Mouse (Mus musculus) right cerebral cortex, postnatal 36 days (tissue): ENCODE measurements at regions not wholly inside any gene's neighbourhood (a gene's known extent, or its start where the extent isn't known, plus 50 kb on each side); places are given as distances from the start of the nearest gene placed in this dataset.

ENCODE experiments used
- DNase-seq, 2 experiments: peaks; one replicate each; pipeline ENCODE4 v3.0.0; 2022; ENCODE audit warnings: low spot score in 2 of 2, mixed read lengths in 1 of 2

DNA sequence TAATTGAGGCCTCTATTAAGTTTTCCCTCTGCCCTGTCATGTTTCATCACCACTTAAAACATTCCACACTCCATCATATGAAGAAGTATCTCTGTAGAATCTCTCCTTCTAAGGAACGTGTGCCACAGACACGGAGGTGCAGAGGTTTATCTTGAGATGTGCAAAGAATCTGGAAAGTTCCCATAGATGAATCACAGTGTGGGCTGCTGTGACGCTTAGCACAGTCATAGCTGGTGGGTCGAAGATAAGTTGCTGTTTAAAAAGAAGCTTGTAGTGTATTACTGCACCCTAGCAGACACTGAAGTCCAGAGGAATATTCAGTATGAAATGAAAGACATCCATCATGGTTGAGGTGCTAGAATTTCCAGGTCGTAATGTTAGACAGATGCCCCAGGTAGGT, 179.9 kb upstream of the 4930583I09Rik start:
- peak in 1 of 2 experiments; percentile 27 for DNase-seq

DNA sequence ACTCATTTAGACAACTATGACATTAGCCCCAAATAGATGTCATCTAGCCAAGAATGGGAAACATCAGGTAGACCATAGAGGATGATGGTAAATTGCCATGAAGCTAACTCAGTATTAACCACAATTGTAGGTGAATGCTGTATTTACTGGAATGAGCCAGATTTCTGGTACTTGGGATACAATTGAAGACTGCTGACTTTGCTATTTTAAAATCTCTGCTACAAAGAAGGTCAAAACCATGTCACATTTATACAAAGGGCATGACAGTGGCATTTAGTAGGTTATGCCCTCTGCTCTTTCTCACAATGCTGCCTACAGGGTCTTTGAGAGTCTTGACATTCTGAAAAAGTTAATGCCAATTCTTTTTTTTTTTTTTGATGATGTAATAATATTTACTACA, 178.8 kb upstream of the 4930583I09Rik start:
- DNase-seq = no peak

DNA sequence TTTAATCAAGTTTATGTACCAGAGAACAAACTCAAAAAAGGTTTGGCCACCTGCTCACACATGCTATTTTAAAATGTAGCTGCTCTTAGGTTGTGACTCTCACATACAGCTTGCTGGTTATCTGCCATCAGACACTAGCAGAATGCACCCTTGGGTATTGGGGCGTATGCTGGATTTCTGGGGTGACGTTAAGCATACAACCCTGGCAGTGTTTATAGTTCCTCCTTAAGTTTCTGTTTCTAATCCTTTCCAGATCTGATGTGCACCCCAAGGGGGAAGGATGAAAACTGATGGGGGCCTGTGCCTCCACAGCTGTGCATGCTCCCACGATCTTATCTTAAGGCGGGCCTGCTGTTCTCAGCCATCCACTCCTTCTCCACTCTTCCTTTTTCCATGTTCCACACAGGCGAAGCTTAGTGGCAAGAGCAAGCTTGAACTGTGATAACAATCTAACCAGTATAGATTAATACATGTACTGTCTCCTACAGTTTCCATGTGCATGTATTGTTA, 164.8 kb upstream of the 4930583I09Rik start:
- DNase-seq = no peak

DNA sequence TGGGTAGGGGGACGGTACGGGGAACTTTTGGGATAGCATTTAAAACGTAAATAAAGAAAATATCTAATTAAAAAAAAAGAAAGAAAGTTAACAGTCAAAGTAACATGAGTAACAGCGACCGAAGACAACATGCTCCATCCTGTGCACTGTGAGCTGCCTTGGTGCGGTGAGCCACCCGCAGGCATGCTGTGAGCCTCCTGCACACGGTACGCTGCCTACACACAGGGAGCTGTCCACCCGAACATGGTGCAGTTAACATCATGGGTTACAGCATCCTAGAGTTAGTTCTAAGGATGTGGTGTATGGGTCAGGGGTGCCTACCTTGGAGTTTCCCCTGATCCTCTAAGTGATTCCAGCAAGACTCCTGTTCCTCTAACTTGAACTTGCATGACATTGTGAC, 158.6 kb upstream of the 4930583I09Rik start:
- DNase-seq = no peak

DNA sequence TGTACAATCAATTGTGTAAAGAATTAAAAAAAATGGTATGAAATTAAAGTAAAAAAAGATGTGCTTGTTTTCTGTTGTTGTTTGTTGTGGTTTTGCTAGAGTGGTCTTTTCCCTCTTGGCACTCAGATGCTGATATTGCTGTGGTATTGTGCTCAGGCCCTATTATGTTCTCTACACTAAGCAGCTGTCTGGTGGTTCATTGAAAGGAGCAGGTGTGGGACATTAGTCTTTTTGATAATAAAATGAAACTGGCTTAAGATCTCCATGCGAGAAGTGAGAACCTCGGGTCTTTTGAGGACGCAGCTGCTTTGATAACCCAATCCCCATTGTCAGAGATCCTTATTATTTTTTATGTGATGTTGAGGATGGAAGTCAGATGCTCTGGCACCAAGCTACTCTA, 155.4 kb upstream of the 4930583I09Rik start:
- no peak for DNase-seq

DNA sequence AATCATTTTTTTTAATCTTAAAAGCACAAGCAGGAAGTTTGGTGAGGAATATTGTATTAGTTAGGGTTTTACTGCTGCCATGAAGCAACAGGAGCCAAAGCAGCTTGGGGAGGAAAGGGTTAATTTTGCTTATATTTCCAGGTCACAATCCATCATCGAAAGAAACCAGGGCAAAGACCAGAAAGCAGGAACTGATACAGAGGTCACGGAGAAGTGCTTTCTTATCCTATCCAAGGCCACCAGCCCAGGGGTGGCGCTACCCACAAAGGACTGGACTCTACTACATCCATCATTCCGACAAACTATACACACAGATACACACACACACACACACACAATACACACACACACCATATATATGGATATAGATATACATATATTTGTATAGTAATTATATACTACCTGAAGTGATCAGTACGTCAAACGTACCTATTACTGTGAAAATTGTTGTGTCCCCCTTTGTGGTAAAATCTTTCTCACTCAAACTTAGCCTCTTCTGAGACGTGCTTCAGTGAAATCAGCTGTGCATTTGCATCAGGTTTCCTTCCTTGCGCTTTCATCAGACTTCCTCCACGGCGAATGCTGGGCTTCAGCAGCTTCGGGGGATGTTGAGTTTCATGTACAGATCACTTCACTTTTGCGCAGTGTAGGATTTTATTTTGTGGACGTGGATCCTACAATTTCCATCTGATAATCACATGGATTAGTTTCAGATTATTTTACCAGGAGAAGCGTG, 148.6 kb upstream of the 4930583I09Rik start:
- DNase-seq = no peak

DNA sequence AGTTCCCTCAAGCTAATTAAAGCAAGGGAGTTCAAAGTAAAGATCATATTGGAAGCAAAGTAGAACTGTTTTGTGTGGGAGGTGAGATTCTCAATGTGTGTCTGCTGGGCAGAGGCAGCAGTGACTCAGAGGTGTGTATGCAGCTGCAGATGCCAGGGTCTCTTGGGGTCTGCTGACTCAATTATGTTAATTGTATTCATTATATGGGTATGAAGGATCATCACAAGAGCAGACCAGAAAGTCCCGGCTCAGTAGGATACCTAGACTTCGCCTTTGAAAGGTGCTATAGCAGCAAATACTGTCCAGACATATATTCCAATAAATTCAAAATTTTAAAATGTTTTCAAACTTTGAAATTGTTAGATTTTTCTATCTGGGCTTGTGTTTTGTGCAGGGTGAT, 147.6 kb upstream of the 4930583I09Rik start:
- no peak for DNase-seq

DNA sequence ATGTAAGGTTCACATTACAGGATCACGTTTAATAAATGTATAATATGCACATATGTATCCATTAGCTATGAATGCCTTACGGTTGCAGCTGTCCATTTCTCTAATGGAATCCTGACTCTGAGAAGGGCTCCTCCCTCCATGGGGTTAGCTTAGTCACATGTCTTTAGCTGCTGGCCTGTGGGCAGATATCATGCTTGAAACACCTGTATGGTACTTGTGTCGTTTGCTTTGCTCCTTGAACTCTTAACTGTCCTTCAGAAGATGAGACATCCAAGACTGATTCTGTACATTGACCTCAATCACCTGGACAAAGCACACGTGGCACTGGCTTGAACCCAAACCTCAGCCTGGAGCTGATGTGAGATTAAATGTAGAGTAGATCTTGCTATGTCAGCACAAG, 128.3 kb upstream of the 4930583I09Rik start:
- no peak for DNase-seq

DNA sequence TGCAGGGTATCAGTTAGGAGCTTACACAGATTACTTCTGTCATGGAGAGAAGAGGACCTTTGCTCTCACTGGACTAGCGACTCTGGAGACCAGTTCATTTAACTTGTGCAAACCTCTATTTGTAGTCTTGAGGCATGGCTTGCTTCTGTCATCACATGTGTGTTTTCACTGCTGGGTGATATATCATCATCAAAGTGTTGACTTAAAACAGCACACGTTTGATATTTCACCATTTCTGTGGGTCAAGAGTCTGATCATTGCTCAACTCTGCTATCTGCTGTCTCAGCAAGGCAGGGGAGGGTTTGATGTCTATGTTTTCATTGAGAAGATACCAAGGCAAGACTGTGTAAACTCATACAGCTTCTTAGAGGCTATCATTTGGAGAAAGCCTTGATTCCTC, 126.0 kb upstream of the 4930583I09Rik start:
- no peak for DNase-seq

DNA sequence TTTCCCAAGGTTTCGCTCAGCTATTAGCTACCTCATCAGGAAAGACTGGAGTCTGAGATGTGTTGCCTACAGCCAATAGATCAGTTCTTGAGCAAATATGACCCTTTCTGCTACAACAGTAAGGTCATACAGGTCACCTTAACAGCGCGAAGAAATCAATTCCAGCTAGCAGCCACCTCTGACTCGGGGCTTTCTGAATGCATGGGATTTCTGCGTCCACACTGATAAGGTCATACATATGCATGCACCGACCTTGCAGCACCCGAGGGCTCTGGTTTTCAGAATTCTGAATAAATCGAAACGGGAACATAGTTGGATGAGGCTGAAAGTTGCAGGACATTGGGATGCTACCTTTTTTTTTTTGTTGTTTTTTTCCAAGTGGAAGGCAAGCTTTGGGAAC, 121.6 kb upstream of the 4930583I09Rik start:
- no peak for DNase-seq

DNA sequence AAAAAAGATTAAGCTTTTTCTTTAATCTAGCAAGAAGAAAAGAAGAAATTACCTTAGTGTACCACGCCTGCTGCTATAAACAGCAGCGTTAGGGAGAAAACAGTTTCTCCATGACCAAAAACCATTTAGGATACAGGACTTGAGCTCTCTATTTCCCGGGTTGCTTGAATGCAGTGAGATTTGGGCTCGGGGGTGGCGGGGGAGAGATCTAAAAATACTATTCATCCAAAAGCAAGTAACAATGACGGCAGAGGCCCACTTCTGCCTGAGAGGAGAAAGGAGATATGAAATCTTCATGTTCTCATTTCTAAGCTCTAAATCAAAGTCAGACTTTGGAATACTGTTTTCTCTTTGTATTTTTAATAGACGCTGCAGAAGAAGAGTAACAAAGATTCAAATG, 120.6 kb upstream of the 4930583I09Rik start:
- DNase-seq = peak; percentile 8 to 45

DNA sequence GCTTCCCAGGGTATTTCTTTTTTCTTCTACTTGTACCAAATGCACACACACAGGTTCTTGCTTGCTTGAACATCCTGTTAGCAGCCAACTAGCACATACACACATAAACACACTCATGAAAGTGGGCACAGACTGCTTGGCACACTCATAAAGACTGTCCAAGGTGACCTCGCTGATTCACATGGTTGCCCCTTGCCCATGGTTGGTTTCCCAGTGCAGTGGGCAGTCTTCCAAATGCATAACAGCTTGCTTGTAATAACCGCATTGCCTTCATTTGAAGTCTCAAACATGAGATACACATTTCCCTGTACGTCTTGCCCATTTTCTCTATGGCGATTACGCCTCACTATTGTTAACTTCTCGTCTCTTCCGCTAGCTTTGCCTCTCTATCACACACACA, 117.4 kb upstream of the 4930583I09Rik start:
- no peak for DNase-seq

DNA sequence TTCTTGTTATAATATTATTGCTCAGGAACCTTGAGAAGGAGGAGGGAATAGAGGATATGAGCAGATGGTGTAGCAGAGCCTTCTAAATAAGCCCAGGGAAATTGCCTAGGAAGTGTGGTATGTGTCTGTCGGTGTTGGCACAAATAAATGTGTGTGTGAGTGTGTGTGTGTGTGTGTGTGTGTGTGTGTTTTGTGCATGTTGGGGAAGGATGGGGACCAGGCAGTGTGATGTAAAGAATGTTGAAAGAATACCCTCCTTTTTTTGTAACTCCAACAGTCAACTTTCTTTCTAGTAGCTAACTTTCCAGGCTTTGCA, 115.7 kb upstream of the 4930583I09Rik start:
- peak; percentile 6 to 14 for DNase-seq

DNA sequence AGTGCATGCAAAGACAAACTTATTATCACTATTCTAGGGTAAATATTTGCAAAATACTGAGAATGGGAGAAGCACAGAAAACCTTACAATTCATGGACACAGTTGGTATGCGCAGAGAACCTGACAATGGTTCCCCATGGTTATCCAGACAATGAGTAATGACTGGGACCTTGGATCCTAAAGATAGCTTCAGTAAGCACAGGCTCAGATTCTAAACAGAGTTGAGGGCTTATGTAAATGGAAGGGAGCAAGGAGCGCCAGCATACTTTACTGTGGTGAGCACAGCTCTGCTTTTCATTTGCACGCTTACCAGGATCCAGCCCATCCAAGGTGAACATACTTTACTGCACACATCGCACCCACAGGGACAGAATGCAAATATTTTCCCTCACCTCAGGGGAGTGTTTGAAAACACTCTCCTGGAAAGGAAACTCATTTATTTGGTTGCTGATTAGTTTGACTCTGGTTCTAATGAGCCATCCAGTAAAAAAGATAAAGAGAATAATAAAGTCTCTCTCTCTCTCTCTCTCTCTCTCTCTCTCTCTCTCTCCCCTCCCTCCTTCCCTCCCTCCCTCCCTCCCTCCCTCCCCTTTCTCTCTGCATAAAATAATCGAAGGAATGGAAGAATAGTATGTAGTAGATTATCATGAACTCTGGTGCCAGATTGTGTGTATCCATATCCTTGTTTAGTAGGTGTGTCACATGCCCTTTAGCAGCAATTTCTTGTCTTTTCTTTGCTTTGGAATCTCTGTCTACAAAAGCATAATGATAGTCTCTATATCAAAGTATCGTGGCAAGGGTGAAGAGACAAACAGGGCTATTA, 115.1 kb upstream of the 4930583I09Rik start:
- DNase-seq = no peak

DNA sequence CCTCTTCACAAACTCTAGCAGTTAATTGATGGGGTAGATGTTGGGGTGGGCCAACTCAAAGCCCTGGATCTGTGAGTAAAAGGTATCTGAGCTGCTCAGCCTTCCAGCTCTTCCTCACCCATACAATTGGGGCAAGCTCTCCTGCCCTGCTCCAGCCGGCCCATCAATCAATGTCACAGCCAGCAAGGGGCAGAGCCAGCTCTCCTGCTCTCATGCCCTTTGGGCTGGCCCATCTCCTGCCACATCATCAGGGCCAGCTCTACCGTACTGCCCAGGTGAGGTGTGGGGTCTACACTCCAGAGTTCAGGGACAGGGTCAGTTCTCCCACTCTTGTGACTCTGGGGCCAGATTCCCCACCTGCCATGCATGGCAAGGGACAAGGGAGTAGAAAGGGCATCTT, 107.3 kb upstream of the 4930583I09Rik start:
- DNase-seq = no peak

DNA sequence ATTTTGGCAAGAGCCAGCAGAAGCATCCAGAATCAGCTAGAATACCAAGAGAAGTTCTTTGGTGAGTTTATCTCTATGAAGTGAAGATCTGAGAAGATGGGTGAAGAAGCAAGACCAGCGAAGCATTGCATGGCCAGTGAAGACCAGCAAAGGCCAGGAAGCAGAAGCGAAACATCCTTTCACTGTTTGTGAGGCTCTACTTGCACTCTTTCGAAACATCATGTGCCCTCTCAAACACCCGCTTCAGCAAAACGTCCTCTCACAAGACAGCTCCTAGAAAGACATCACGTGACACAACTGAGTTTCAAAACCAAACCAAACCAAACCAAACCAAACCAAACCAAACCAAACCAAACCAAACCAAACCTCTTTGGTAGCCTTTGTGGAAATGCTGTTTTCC, 105.7 kb upstream of the 4930583I09Rik start:
- DNase-seq = no peak

DNA sequence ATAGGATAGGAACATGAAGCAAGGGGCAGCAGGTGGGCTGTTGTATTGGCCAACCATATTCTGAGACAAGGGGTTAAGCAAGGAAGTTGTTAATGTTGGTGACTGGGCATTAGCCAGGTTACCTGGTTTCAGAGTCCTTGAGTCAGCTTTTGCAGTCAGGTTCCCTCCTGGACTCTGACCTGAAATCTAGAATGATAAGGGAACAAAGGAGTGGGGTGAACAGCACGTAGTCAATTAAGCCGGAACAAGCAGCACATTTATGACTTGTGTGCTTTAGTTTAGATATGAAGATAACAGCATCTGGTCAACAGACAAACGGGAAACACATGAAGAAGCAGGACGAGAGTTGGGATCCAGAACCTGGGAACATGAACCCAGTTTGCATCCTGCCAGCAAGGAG, 99.8 kb upstream of the 4930583I09Rik start:
- no peak for DNase-seq

DNA sequence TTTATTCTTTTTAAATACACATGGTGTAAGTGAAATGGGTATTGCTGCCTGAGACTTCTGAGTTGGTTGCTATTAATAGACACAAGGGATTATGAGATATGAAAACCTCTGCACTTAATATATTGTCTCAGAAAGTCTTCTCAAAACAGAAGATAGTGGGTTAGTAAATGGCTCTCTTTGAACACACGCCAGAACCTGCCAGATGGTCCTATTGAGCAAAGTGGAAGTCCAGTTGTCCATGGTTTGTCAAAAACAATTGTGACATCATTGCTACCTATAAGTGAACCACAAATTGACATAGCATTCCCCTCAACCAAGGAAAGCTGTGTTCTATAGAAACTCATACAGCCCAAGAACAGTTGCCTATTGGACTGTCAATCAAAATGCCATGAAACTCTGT, 98.5 kb upstream of the 4930583I09Rik start:
- DNase-seq = no peak

DNA sequence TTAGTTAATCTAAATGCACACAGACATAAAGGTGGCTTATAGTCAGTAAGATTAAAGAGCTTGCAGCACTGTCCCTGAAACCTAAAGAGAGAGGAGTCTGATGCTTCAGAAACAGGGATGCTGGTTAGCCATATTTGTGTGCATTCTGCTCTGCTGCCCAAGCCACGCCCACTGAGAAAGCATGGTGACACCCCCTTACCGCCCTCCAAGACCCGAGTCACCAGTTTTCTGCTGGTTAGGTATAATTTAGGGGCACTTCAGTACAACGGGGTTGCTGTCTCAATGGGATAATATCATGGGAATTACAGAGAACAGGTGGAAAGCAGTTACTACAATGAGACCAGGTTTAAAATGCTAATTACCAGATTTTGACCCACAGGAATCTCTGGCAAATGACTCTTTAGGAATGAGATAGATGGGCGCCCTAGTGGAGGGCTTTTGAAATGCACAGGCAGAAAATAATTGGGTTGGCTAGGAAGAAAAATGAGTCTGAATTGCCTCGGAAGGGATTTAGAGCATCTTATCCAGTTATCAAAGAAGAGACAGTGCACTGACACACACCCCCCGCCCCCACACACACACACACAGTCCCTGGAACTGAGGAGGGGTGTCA, 95.1 kb upstream of the 4930583I09Rik start:
- no peak for DNase-seq

DNA sequence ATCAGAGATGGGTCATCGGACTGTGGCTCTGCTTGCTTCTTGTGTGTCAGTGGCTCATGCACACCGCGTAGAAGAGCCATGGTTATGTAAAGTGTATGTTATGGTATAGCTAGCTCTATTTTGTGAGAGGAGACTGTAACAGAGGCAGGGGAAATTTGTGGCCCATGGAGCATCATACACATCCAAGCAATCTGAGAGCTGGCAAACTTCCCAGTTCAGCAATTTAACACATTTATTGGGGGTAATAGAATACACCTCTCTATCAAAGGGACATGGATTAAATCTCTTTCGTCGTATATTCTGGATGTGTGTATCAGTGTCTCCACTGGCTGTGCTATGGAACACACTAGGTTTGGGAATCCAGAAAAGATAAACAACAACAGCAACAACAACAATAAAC, 87.9 kb upstream of the 4930583I09Rik start:
- DNase-seq = no peak

DNA sequence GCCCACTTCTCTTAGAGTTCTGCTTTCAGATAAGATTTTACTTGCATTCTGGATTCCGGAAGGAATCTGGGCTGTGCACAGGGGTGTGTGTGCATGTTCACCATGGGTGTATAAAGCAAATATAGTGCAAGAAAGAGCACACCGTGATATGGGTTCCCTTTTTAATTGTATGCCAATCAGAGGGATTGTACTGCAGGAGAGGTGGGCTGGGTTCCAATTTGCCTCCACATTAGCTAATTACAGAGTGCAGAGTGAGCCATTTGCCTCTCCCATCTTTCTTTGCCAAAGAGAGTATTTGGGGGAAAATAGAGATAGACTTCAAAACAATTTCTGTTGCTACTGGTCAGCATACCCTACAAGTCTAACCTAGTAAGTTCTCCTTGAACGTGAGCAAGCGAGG, 86.4 kb upstream of the 4930583I09Rik start:
- no peak for DNase-seq

DNA sequence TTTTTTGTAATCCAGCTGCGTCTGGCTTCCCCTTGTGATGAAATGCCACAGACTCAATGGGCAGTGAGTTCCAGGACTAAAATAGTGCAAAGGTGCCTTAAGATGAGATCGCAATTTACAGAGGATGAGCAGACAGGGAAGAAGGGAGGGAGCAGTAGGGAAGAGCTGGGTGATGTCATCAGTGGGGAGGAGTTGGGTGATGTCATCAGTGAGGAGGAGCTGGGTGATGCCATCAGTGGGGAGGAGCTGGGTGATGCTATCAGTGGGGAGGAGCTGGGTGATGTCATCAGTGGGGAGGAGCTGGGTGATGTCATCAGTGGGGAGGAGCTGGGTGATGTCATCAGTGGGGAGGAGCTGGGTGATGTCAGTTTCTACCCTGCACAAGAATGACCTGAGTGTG, 84.4 kb upstream of the 4930583I09Rik start:
- no peak for DNase-seq

DNA sequence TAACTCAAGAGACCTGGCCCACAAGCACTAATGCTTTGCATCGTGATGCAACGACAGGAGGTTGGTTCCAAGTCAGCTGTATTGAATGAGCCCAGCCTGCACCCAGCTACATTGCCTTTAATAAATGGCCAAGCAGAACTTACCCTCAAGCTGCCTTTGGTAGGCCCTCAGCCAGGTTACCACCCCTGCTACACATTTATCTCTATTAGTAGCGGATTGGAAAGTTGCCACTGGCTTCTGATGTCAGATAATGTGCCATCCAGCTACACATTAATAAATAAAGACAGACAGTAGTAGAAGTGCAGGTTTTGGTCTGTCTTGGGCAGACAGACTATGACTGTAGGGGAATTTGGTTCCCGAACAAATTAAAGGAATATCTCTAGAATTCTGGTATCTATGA, 82.0 kb upstream of the 4930583I09Rik start:
- no peak for DNase-seq
